Mouse (Mus musculus): ENCODE results near the gene Stk26. TPM values are rescaled to one million over a fixed set of nuclear protein-coding genes. Genes with fewer than 3 reads are reported as not detected.
A peak's percentile ranks its signal among the peaks of the same experiment; 100 is the strongest.

The Stk26 gene
- polyA plus RNA-seq (2014; fragmentation: Nextera tagmentation; extraction: Ambion mirVana) = 10.2 and 12.1 TPM in 2 replicates

DNA sequence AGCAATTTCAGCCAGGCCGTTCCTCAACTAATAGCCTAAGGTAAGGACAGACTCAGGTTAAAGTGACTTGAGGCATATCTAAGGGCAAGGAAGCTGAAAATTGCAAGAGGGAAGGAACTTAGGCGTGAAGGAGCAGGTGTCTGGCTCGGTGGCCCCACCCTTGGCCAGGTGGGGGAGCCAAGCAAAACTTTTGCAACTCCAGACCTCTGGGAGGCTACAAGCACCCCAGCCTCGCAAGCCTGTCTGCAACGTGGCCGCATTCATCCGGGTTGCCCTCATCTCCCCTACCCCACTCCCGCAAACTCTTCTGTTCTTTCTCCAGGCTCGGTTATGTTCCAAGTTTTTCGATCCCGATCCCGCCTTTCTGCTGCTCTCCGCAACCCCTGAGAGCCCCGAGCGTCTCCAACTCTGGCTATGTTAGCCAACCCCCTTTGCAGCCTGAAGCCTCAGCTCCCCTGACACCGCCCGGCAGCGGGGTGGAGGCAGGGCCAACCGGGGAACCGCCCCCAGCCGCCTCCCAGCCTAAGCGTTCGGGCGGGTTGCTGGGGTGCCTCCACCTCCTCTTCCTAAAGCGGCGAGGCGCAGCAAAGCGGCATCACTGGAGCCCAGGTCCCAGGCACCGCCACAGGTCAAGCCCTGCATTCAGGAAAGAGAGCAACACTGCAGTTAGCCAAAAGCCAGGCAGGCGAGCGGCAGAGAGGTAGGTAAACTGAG lies at the start of gene Stk26:
Gene Stk26 (plus strand): TSS at position 201 of the 714 bp plus-strand sequence.
- peak; percentile 69 for ATAC-seq (replicated peaks; ENCODE audit: insufficient number of reproducible peaks, low FRiP score, low TSS enrichment)
- Histone ChIP-seq H3K9me3 (replicated peaks; ENCODE audit: control insufficient read depth, low read length) (no peaks in the 10 kb centered on the region), H3K4me1 (ENCODE audit: control insufficient read depth, insufficient read depth, low read length) (no peaks in the 10 kb centered on the region), H3K4me3 (ENCODE audit: low read depth, low read length) (peak within 1 kb of the TSS; percentile 56), H3K9ac (ENCODE audit: low read depth, low read length) (peak within 1 kb of the TSS; percentile 60), H3K4me2 (peak within 1 kb of the TSS; percentile 69), H3K27ac (ENCODE audit: low read depth, low read length) (no peak within 1 kb of the TSS), H3K27me3 (ENCODE audit: control insufficient read depth, insufficient read depth, low read length) (no peaks in the 10 kb centered on the region), H3K36me3 (ENCODE audit: control insufficient read depth, insufficient read depth, low read length) (no peaks in the 10 kb centered on the region)
- WGBS (ENCODE audit: insufficient replicate concordance) = 17% methylated on average over 31 of the region's 31 CpGs

DNA sequence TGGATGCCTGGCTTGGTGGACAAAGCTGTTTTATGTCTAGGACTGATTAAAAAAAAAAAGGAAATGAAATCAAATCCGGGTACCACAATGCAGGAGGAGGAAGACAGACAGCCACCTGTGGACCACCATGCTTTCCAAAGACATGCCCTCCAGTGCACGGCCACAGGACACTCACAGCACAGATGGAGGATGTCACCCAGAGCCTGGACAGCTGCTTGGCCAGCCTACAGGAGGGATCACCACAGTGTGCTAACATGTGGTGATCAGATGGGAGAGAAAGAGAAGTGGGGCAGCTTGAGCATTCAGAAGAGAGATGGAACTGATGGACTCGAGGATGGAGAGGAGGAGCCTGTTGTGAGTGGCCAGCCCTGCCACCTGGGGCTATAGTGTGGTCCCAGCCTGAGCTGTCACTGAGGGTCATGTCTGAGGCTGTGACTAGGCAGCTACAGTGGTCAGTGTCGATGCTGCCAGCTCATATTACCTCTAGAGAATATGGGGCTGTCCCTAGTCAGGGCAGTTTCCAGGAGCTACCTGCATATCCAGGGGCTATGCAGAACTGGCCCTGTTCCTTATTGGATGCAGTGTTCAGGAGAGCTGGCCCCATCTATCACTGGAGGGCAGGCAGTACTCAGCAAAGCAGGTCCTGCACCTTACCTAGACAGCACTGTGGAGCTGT lies 47.7 kb upstream of the Stk26 start:
- no peaks in the 10 kb centered on the region for H3K36me3 ChIP-seq (ENCODE audit: control insufficient read depth, insufficient read depth, low read length)
- no peaks in the 10 kb centered on the region for H3K27me3 ChIP-seq (ENCODE audit: control insufficient read depth, insufficient read depth, low read length)
- ATAC-seq (replicated peaks; ENCODE audit: insufficient number of reproducible peaks, low FRiP score, low TSS enrichment) = no peak
- WGBS (ENCODE audit: insufficient replicate concordance) = 57% methylated on average over 4 of the region's 4 CpGs
- H3K4me2 ChIP-seq = no peak overlapping the region
- no peaks in the 10 kb centered on the region for H3K9me3 ChIP-seq (replicated peaks; ENCODE audit: control insufficient read depth, low read length)
- peaks cover 4% of the 10 kb centered on the region; the same call in 1 of the 2 replicates for H3K4me1 ChIP-seq (ENCODE audit: control insufficient read depth, insufficient read depth, low read length)
- no peak overlapping the region for H3K9ac ChIP-seq (ENCODE audit: low read depth, low read length)
- H3K27ac ChIP-seq (ENCODE audit: low read depth, low read length) = no peak overlapping the region
- H3K4me3 ChIP-seq (ENCODE audit: low read depth, low read length) = no peak overlapping the region

DNA sequence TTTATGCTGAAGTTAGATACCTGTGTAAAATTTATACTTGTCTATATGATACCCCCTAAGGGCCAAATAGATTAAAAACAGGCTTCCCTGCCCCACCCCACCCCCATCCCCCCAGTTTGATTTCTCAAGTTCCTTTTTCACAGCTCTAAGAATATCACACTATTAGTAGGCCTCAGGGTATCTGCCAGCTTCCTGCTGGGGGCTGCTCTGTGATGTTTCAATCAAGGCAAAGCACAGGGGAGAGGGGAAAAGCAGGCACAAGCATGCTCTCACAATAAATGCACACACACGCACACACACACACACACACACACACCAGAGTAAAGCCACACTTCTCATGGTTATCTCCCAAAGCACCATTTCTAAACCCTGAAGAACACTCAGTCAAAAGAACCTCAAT lies 43.0 kb upstream of the Stk26 start:
- Histone ChIP-seq H3K4me1 (ENCODE audit: control insufficient read depth, insufficient read depth, low read length) (peaks cover 4% of the 10 kb centered on the region; the same call in 1 of the 2 replicates), H3K9ac (ENCODE audit: low read depth, low read length) (no peak overlapping the region), H3K9me3 (replicated peaks; ENCODE audit: control insufficient read depth, low read length) (no peaks in the 10 kb centered on the region), H3K27me3 (ENCODE audit: control insufficient read depth, insufficient read depth, low read length) (no peaks in the 10 kb centered on the region), H3K4me2 (no peak overlapping the region), H3K36me3 (ENCODE audit: control insufficient read depth, insufficient read depth, low read length) (no peaks in the 10 kb centered on the region), H3K4me3 (ENCODE audit: low read depth, low read length) (no peak overlapping the region), H3K27ac (ENCODE audit: low read depth, low read length) (no peak overlapping the region)
- no peak for ATAC-seq (replicated peaks; ENCODE audit: insufficient number of reproducible peaks, low FRiP score, low TSS enrichment)
- WGBS (ENCODE audit: insufficient replicate concordance) = 93% methylated on average over 1 of the region's 1 CpGs

DNA sequence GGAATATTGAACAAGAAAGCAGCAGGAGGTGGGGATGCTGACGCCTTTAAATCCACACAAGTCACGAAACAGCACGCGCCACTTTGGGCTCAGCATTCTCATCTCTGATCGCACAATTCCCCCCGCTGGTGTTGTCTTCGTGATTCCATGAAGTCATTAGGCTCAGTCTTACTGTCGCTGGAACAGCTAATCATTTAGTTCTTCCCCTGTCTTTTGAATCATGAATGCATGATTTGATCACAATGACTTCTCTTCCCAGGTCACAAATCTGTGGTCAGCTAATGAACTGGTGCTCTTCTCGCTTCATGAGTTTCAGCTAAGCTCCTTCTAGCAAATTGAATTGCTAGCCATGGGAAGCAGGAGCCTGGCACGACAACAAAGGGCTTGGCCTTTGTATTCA lies 42.3 kb upstream of the Stk26 start:
- peaks cover 4% of the 10 kb centered on the region; the same call in 1 of the 2 replicates for H3K4me1 ChIP-seq (ENCODE audit: control insufficient read depth, insufficient read depth, low read length)
- H3K4me3 ChIP-seq (ENCODE audit: low read depth, low read length) = no peak overlapping the region
- ATAC-seq (replicated peaks; ENCODE audit: insufficient number of reproducible peaks, low FRiP score, low TSS enrichment) = no peak
- H3K36me3 ChIP-seq (ENCODE audit: control insufficient read depth, insufficient read depth, low read length) = no peaks in the 10 kb centered on the region
- no peaks in the 10 kb centered on the region for H3K27me3 ChIP-seq (ENCODE audit: control insufficient read depth, insufficient read depth, low read length)
- no peaks in the 10 kb centered on the region for H3K9me3 ChIP-seq (replicated peaks; ENCODE audit: control insufficient read depth, low read length)
- WGBS (ENCODE audit: insufficient replicate concordance) = 69% methylated on average over 10 of the region's 10 CpGs
- no peak overlapping the region for H3K27ac ChIP-seq (ENCODE audit: low read depth, low read length)
- H3K9ac ChIP-seq (ENCODE audit: low read depth, low read length) = no peak overlapping the region
- H3K4me2 ChIP-seq = no peak overlapping the region

DNA sequence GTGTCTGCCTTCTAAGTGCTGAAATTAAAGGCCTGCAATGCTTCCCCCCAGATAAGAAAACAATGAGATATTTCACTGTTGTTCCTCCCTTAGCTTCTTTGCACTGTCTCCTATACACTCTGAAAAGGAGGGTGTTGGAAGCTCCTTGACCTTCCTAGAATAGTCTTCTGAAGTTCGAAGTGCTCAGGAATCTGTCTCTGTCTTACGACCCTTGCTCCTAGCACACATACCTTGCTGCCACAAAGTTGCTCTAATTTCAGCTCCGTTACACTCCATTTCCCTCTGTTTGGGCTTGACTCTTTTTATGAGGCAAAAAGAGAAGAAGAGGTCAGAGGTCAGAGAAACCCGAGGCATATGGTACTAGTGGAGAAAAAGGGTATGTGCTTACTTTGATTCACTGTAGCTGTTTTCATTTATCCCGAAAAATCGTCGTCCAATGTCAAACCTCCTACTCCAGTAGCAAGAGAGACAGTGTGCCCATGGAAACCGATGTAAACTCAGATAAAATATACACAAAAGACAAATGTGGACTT lies 41.1 kb upstream of the Stk26 start:
- Histone ChIP-seq H3K9me3 (replicated peaks; ENCODE audit: control insufficient read depth, low read length) (no peaks in the 10 kb centered on the region), H3K4me2 (no peak overlapping the region), H3K27me3 (ENCODE audit: control insufficient read depth, insufficient read depth, low read length) (no peaks in the 10 kb centered on the region), H3K36me3 (ENCODE audit: control insufficient read depth, insufficient read depth, low read length) (no peaks in the 10 kb centered on the region), H3K4me3 (ENCODE audit: low read depth, low read length) (no peak overlapping the region), H3K9ac (ENCODE audit: low read depth, low read length) (no peak overlapping the region), H3K4me1 (ENCODE audit: control insufficient read depth, insufficient read depth, low read length) (peaks cover 4% of the 10 kb centered on the region; the same call in 1 of the 2 replicates), H3K27ac (ENCODE audit: low read depth, low read length) (no peak overlapping the region)
- WGBS (ENCODE audit: insufficient replicate concordance) = 53% methylated on average over 8 of the region's 8 CpGs
- no peak for ATAC-seq (replicated peaks; ENCODE audit: insufficient number of reproducible peaks, low FRiP score, low TSS enrichment)

DNA sequence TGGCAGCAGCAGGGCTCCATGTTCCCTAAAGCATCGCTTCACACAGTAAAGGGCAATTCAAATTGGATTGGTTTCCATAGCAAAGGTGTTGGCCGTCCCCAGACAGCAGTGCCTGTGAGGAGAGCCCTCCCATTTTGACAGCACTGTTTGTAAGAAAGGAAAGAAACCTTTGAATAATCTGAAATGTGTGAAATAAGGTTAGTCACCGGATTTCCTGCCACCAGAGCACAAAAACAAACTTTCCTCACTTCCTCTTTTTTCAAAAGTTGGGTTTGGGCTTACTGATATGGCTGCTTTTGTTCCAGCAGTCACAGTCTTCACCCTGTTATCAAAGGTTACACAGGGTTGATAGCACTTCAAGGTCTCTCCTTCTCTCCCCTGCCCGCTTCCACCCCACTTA lies 35.2 kb upstream of the Stk26 start:
- no peaks in the 10 kb centered on the region for H3K27me3 ChIP-seq (ENCODE audit: control insufficient read depth, insufficient read depth, low read length)
- no peak overlapping the region for H3K9ac ChIP-seq (ENCODE audit: low read depth, low read length)
- no peaks in the 10 kb centered on the region for H3K9me3 ChIP-seq (replicated peaks; ENCODE audit: control insufficient read depth, low read length)
- no peak overlapping the region for H3K4me2 ChIP-seq
- no peaks in the 10 kb centered on the region for H3K36me3 ChIP-seq (ENCODE audit: control insufficient read depth, insufficient read depth, low read length)
- 29% methylated on average over 4 of the region's 4 CpGs for WGBS (ENCODE audit: insufficient replicate concordance)
- no peak overlapping the region for H3K4me3 ChIP-seq (ENCODE audit: low read depth, low read length)
- no peaks in the 10 kb centered on the region for H3K4me1 ChIP-seq (ENCODE audit: control insufficient read depth, insufficient read depth, low read length)
- no peak overlapping the region for H3K27ac ChIP-seq (ENCODE audit: low read depth, low read length)
- no peak for ATAC-seq (replicated peaks; ENCODE audit: insufficient number of reproducible peaks, low FRiP score, low TSS enrichment)

DNA sequence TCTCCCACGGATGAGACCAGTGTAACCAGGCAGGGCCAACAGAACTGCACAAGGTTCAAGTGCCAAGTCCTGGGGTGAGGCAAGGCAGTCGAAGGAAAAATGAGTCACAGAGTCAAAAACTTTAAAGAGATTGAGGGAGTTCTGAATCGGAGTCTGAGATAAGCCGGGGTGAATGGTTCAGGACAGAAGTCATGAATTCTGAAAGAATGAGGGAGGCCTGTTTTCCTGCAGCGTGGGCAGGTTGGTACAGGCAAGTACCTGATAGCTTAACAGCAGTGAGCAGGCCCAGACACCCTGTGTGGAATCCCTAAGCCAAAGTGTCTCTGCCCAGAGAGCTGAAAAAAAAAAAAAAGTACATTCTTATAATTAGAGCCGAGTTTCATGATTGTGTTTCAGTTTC lies 17.0 kb upstream of the Stk26 start:
- H3K9ac ChIP-seq (ENCODE audit: low read depth, low read length) = no peak overlapping the region
- ATAC-seq (replicated peaks; ENCODE audit: insufficient number of reproducible peaks, low FRiP score, low TSS enrichment) = no peak
- H3K4me1 ChIP-seq (ENCODE audit: control insufficient read depth, insufficient read depth, low read length) = no peaks in the 10 kb centered on the region
- no peaks in the 10 kb centered on the region for H3K9me3 ChIP-seq (replicated peaks; ENCODE audit: control insufficient read depth, low read length)
- no peaks in the 10 kb centered on the region for H3K27me3 ChIP-seq (ENCODE audit: control insufficient read depth, insufficient read depth, low read length)
- H3K4me2 ChIP-seq = no peak overlapping the region
- H3K4me3 ChIP-seq (ENCODE audit: low read depth, low read length) = no peak overlapping the region
- no peaks in the 10 kb centered on the region for H3K36me3 ChIP-seq (ENCODE audit: control insufficient read depth, insufficient read depth, low read length)
- no peak overlapping the region for H3K27ac ChIP-seq (ENCODE audit: low read depth, low read length)
- WGBS (ENCODE audit: insufficient replicate concordance) = 43% methylated on average over 6 of the region's 6 CpGs

DNA sequence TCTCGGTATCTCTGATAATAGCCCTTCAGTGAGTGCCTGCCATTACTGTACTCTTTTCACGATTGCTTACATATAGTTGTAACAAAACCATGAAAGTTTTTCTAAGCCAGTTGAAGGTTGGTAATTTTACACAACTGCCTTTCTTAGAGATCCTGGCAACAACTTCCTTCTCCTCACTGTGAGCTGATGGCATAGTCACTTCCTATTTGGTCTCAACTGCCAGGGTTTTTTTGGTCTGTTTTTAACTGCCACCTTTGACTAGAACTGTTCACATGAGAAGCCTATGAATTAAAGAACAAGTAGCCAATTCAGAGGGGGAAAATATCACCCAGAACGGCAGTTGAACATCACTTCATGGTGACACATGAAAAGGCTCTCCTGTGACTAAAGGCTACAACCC lies 5.3 kb upstream of the Stk26 start:
- H3K27ac ChIP-seq (ENCODE audit: low read depth, low read length) = no peak overlapping the region
- no peak for ATAC-seq (replicated peaks; ENCODE audit: insufficient number of reproducible peaks, low FRiP score, low TSS enrichment)
- H3K9ac ChIP-seq (ENCODE audit: low read depth, low read length) = no peak overlapping the region
- no peaks in the 10 kb centered on the region for H3K27me3 ChIP-seq (ENCODE audit: control insufficient read depth, insufficient read depth, low read length)
- H3K4me3 ChIP-seq (ENCODE audit: low read depth, low read length) = no peak overlapping the region
- no peak overlapping the region for H3K4me2 ChIP-seq
- no peaks in the 10 kb centered on the region for H3K9me3 ChIP-seq (replicated peaks; ENCODE audit: control insufficient read depth, low read length)
- no peaks in the 10 kb centered on the region for H3K4me1 ChIP-seq (ENCODE audit: control insufficient read depth, insufficient read depth, low read length)
- WGBS (ENCODE audit: insufficient replicate concordance) = 67% methylated on average over 3 of the region's 3 CpGs
- no peaks in the 10 kb centered on the region for H3K36me3 ChIP-seq (ENCODE audit: control insufficient read depth, insufficient read depth, low read length)
